Mouse (Mus musculus) urinary bladder, postnatal 4 days (tissue): ENCODE data around the gene Ankrd45.
"Not testable (repeated sequence)": the region's sequence is repeated elsewhere in the genome, so short reads cannot be mapped to it uniquely, and the experiment has no call there.

Experiments used
- DNase-seq, 2 experiments: peaks; one replicate each; pipeline ENCODE4 v3.0.0; 2021 to 2022; ENCODE audit warnings: low spot score in 2 of 2

Gene Ankrd45

GRCm38 (mm10) chr1:161142531-161143159 is at the start of gene Ankrd45:
Gene Ankrd45 (plus strand): TSS chr1:161142691.
- DNase-seq: peak; percentile 27 to 64

GRCm38 (mm10) chr1:161099721-161100405 is 42.6 kb upstream of the Ankrd45 start:
- no peak for DNase-seq

- no peak for DNase-seq
These were observed 38.6 kb upstream of the Ankrd45 start for GRCm38 (mm10) chr1:161103842-161104241.

- no peak for DNase-seq
These were observed 33.3 kb upstream of the Ankrd45 start for GRCm38 (mm10) chr1:161109216-161109615.

GRCm38 (mm10) chr1:161114591-161114990 is 27.9 kb upstream of the Ankrd45 start:
- no peak for DNase-seq

- DNase-seq: no peak
These were observed 19.7 kb upstream of the Ankrd45 start for GRCm38 (mm10) chr1:161122661-161123418.

- no peak for DNase-seq
These were observed 16.0 kb upstream of the Ankrd45 start for GRCm38 (mm10) chr1:161126461-161126860.

- peak; percentile 89 to 91 for DNase-seq
These were observed 11.5 kb upstream of the Ankrd45 start, which contains the start of gene Klhl20 for GRCm38 (mm10) chr1:161130726-161131664. Gene Klhl20 (minus strand): TSS chr1:161131511.

- DNase-seq: no peak
These were observed 3.0 kb upstream of the Ankrd45 start for GRCm38 (mm10) chr1:161139496-161139895.

- DNase-seq: no peak
These were observed 2.3 kb upstream of the Ankrd45 start for GRCm38 (mm10) chr1:161140026-161140762.

GRCm38 (mm10) chr1:161143216-161143615 is 725 bp downstream of the Ankrd45 start:
- no peak for DNase-seq

GRCm38 (mm10) chr1:161145611-161146010 is 3.1 kb downstream of the Ankrd45 start:
- DNase-seq: not testable (repeated sequence)

GRCm38 (mm10) chr1:161147888-161148287 is 5.4 kb downstream of the Ankrd45 start:
- no peak for DNase-seq

GRCm38 (mm10) chr1:161151098-161151497 is 8.6 kb downstream of the Ankrd45 start:
- DNase-seq: no peak

- DNase-seq: no peak
These were observed 14.1 kb downstream of the Ankrd45 start for GRCm38 (mm10) chr1:161156546-161156945.

- no peak for DNase-seq
These were observed 16.7 kb downstream of the Ankrd45 start, which contains the start of gene Tex50 for GRCm38 (mm10) chr1:161159214-161159613. Gene Tex50 (minus strand): TSS chr1:161159314.

- no peak for DNase-seq
These were observed 17.8 kb downstream of the Ankrd45 start for GRCm38 (mm10) chr1:161160266-161160665.

GRCm38 (mm10) chr1:161170651-161171050 is 28.2 kb downstream of the Ankrd45 start:
- DNase-seq: peak; percentile 48 to 75

- no peak for DNase-seq
These were observed 38.2 kb downstream of the Ankrd45 start for GRCm38 (mm10) chr1:161180674-161181073.

GRCm38 (mm10) chr1:161182386-161182785 is 39.9 kb downstream of the Ankrd45 start:
- DNase-seq: no peak

GRCm38 (mm10) chr1:161183677-161184076 is 41.2 kb downstream of the Ankrd45 start:
- no peak for DNase-seq
